Mouse (Mus musculus) C2C12 (cell line): ENCODE data around the gene Cd200.

Experiments
- CTCF ChIP-seq: IDR thresholded peaks from one replicate; pipeline ENCODE4 v1.5.1; 2011; ENCODE audit not compliant: control insufficient read depth, insufficient read depth, insufficient read length
- MYOG ChIP-seq: IDR thresholded peaks from one replicate; pipeline ENCODE4 v1.6.1; 2011; ENCODE audit not compliant: control insufficient read depth, insufficient read length; ENCODE audit errors: extremely low read depth

GRCm38 (mm10) chr16:45392246-45392645, 16.6 kb downstream of the Cd200 start:
- TF ChIP-seq CTCF: no peak
- no peak for TF ChIP-seq MYOG
